Mouse (Mus musculus): ENCODE data around the gene Derl3. TPM values are rescaled to one million over a fixed set of nuclear protein-coding genes. Genes with fewer than 3 reads are reported as not detected.
"Not testable (repeated sequence)": the region's sequence is repeated elsewhere in the genome, so short reads cannot be mapped to it uniquely, and the experiment has no call there.

Gene Derl3
- polyA plus RNA-seq, 1 experiment: 5.9 TPM

GRCm38 (mm10) chr10:75882433-75883231, 10.6 kb upstream of the Derl3 start:
- H3K4me3 ChIP-seq (ENCODE audit: insufficient read depth, low read length): no peak overlapping the region
- no peak overlapping the region for H3K27ac ChIP-seq (ENCODE audit: insufficient read depth, low read length)
- H3K4me1 ChIP-seq (ENCODE audit: control insufficient read depth, insufficient read depth, low read length): no peaks in the 10 kb centered on the region
- no peak for TF ChIP-seq CTCF (IDR thresholded peaks at IDR 0.05; ENCODE audit: extremely low read depth, insufficient read depth, low read length)
- no peak for TF ChIP-seq POLR2A (IDR thresholded peaks at IDR 0.05; ENCODE audit: extremely low read depth, insufficient read depth, low read length)

- Histone ChIP-seq H3K4me3 (ENCODE audit: insufficient read depth, low read length) (no peak overlapping the region), H3K27ac (ENCODE audit: insufficient read depth, low read length) (no peak overlapping the region), H3K4me1 (ENCODE audit: control insufficient read depth, insufficient read depth, low read length) (no peaks in the 10 kb centered on the region)
- TF ChIP-seq CTCF (IDR thresholded peaks at IDR 0.05; ENCODE audit: extremely low read depth, insufficient read depth, low read length) (peak; percentile 46), POLR2A (IDR thresholded peaks at IDR 0.05; ENCODE audit: extremely low read depth, insufficient read depth, low read length) (no peak)
These were observed 10.0 kb upstream of the Derl3 start for GRCm38 (mm10) chr10:75883232-75883552.

- no peak overlapping the region for H3K4me3 ChIP-seq (ENCODE audit: insufficient read depth, low read length)
- H3K27ac ChIP-seq (ENCODE audit: insufficient read depth, low read length): no peak overlapping the region
- no peak for TF ChIP-seq CTCF (IDR thresholded peaks at IDR 0.05; ENCODE audit: extremely low read depth, insufficient read depth, low read length)
- no peak for TF ChIP-seq POLR2A (IDR thresholded peaks at IDR 0.05; ENCODE audit: extremely low read depth, insufficient read depth, low read length)
- H3K4me1 ChIP-seq (ENCODE audit: control insufficient read depth, insufficient read depth, low read length): no peaks in the 10 kb centered on the region
These were observed 8.5 kb upstream of the Derl3 start for GRCm38 (mm10) chr10:75884742-75885141.

- H3K4me3 ChIP-seq (ENCODE audit: insufficient read depth, low read length); H3K27ac ChIP-seq (ENCODE audit: insufficient read depth, low read length); H3K4me1 ChIP-seq (ENCODE audit: control insufficient read depth, insufficient read depth, low read length): not testable (repeated sequence)
These were observed 5.7 kb upstream of the Derl3 start for GRCm38 (mm10) chr10:75887504-75887903.

- TF ChIP-seq POLR2A (IDR thresholded peaks at IDR 0.05; ENCODE audit: extremely low read depth, insufficient read depth, low read length): no peak
- TF ChIP-seq CTCF (IDR thresholded peaks at IDR 0.05; ENCODE audit: extremely low read depth, insufficient read depth, low read length): no peak
- no peaks in the 10 kb centered on the region for H3K4me1 ChIP-seq (ENCODE audit: control insufficient read depth, insufficient read depth, low read length)
- no peak overlapping the region for H3K4me3 ChIP-seq (ENCODE audit: insufficient read depth, low read length)
- no peak overlapping the region for H3K27ac ChIP-seq (ENCODE audit: insufficient read depth, low read length)
These were observed 3.6 kb upstream of the Derl3 start for GRCm38 (mm10) chr10:75889406-75890153.

- TF ChIP-seq CTCF (IDR thresholded peaks at IDR 0.05; ENCODE audit: extremely low read depth, insufficient read depth, low read length) (no peak), POLR2A (IDR thresholded peaks at IDR 0.05; ENCODE audit: extremely low read depth, insufficient read depth, low read length) (no peak)
- H3K4me1 ChIP-seq (ENCODE audit: control insufficient read depth, insufficient read depth, low read length): peaks cover 3% of the 10 kb centered on the region
- H3K4me3 ChIP-seq (ENCODE audit: insufficient read depth, low read length): no peak overlapping the region
- no peak overlapping the region for H3K27ac ChIP-seq (ENCODE audit: insufficient read depth, low read length)
These were observed 1.4 kb downstream of the Derl3 start for GRCm38 (mm10) chr10:75894601-75895000.

GRCm38 (mm10) chr10:75895730-75896129, 2.5 kb downstream of the Derl3 start:
- no peak overlapping the region for H3K27ac ChIP-seq (ENCODE audit: insufficient read depth, low read length)

GRCm38 (mm10) chr10:75896208-75896607, 3.0 kb downstream of the Derl3 start:
- Histone ChIP-seq H3K4me3 (ENCODE audit: insufficient read depth, low read length) (no peak overlapping the region), H3K27ac (ENCODE audit: insufficient read depth, low read length) (no peak overlapping the region), H3K4me1 (ENCODE audit: control insufficient read depth, insufficient read depth, low read length) (peaks cover 3% of the 10 kb centered on the region)
- TF ChIP-seq POLR2A (IDR thresholded peaks at IDR 0.05; ENCODE audit: extremely low read depth, insufficient read depth, low read length) (no peak), CTCF (IDR thresholded peaks at IDR 0.05; ENCODE audit: extremely low read depth, insufficient read depth, low read length) (no peak)

More at GRCm38 (mm10) chr10:75895730-75896129, 2.5 kb downstream of the Derl3 start:
- Histone ChIP-seq H3K4me1 (ENCODE audit: control insufficient read depth, insufficient read depth, low read length) (peaks cover 3% of the 10 kb centered on the region), H3K4me3 (ENCODE audit: insufficient read depth, low read length) (no peak overlapping the region)
- TF ChIP-seq POLR2A (IDR thresholded peaks at IDR 0.05; ENCODE audit: extremely low read depth, insufficient read depth, low read length) (no peak), CTCF (IDR thresholded peaks at IDR 0.05; ENCODE audit: extremely low read depth, insufficient read depth, low read length) (no peak)

- TF ChIP-seq POLR2A (IDR thresholded peaks at IDR 0.05; ENCODE audit: extremely low read depth, insufficient read depth, low read length): no peak
- TF ChIP-seq CTCF (IDR thresholded peaks at IDR 0.05; ENCODE audit: extremely low read depth, insufficient read depth, low read length): peak; percentile 74
- peaks cover 3% of the 10 kb centered on the region for H3K4me1 ChIP-seq (ENCODE audit: control insufficient read depth, insufficient read depth, low read length)
- no peak overlapping the region for H3K4me3 ChIP-seq (ENCODE audit: insufficient read depth, low read length)
- no peak overlapping the region for H3K27ac ChIP-seq (ENCODE audit: insufficient read depth, low read length)
These were observed 4.2 kb downstream of the Derl3 start for GRCm38 (mm10) chr10:75897373-75897772.

- Histone ChIP-seq H3K4me3 (ENCODE audit: insufficient read depth, low read length) (no peak overlapping the region), H3K27ac (ENCODE audit: insufficient read depth, low read length) (no peak overlapping the region), H3K4me1 (ENCODE audit: control insufficient read depth, insufficient read depth, low read length) (peaks cover 3% of the 10 kb centered on the region)
- TF ChIP-seq CTCF (IDR thresholded peaks at IDR 0.05; ENCODE audit: extremely low read depth, insufficient read depth, low read length): no peak
- no peak for TF ChIP-seq POLR2A (IDR thresholded peaks at IDR 0.05; ENCODE audit: extremely low read depth, insufficient read depth, low read length)
These were observed 4.9 kb downstream of the Derl3 start for GRCm38 (mm10) chr10:75898039-75898564.
